Mouse (Mus musculus) thymus, adult 2 months (tissue): ENCODE results near the gene Irf2bp1. TPM values are rescaled to one million over a fixed set of nuclear protein-coding genes. Genes with fewer than 3 reads are reported as not detected.

Source experiments
- DNase-seq: peaks from one replicate; pipeline ENCODE4 v3.0.0; 2021
- H3K27ac ChIP-seq: fragments of 200-500 bp; 2 replicates; pipeline ENCODE4 v1.5.1; 2012; ENCODE audit warnings: low read length, control low read depth; ENCODE audit not compliant: control insufficient read depth, insufficient read depth
- H3K27me3 ChIP-seq: fragments of 200-500 bp; 2 replicates; pipeline ENCODE4 v1.6.1; 2012; ENCODE audit warnings: mild to moderate bottlenecking, low read length, moderate library complexity, mixed read lengths; ENCODE audit not compliant: control insufficient read depth, insufficient read depth
- H3K36me3 ChIP-seq: fragments of 200-500 bp; 2 replicates; pipeline ENCODE4 v1.6.1; 2012; ENCODE audit warnings: mild to moderate bottlenecking, low read length, moderate library complexity; ENCODE audit not compliant: control insufficient read depth, insufficient read depth
- H3K4me1 ChIP-seq: fragments of 200-500 bp; replicated peaks from 2 replicates; pipeline ENCODE4 v1.6.1; 2012; ENCODE audit warnings: low read length; ENCODE audit not compliant: control insufficient read depth, insufficient read depth
- H3K4me3 ChIP-seq: fragments of 200-500 bp; 2 replicates; pipeline ENCODE4 v1.5.1; 2012; ENCODE audit warnings: mild to moderate bottlenecking, low read length, control low read depth, moderate library complexity; ENCODE audit not compliant: control insufficient read depth, insufficient read depth
- CTCF ChIP-seq: fragments of 200-500 bp; IDR thresholded peaks from 2 replicates; pipeline ENCODE4 v1.5.1; 2012; ENCODE audit warnings: mild to moderate bottlenecking, control low read depth, low read length, moderate library complexity, borderline replicate concordance; ENCODE audit not compliant: control insufficient read depth, poor library complexity, insufficient read depth; ENCODE audit errors: extremely low read depth
- POLR2A ChIP-seq: fragments of 200-500 bp; IDR thresholded peaks from 2 replicates; pipeline ENCODE4 v1.6.1; 2012; ENCODE audit warnings: mild to moderate bottlenecking, low read length, control low read depth, moderate library complexity; ENCODE audit not compliant: control insufficient read depth, poor library complexity, insufficient read depth; ENCODE audit errors: extremely low read depth
- WGBS: fragments of 180-500 bp; shearing (Covaris S2); methylation state at CpG from one replicate; pipeline ENCODE4 v1.1.7; 2018; 5-methylcytosine and 5-hydroxymethylcytosine counted together
- polyA plus RNA-seq: library from polyadenylated mRNA; depleted of rRNA; stranded (reverse); fragments of >200 nt; gene quantifications from 2 replicates; pipeline ENCODE4 v1.2.3, GENCODE M21; 2012

Irf2bp1 gene
- polyA plus RNA-seq, 1 experiment, result 67.2 TPM

GRCm38 (mm10) chr7:18993036-18993435 lies 10.8 kb upstream of the Irf2bp1 start:
- Histone ChIP-seq H3K27ac (no peak overlapping the region), H3K27me3 (peaks cover 9% of the 10 kb centered on the region; the same call in 1 of the 2 replicates), H3K4me3 (no peak overlapping the region), H3K4me1 (peaks cover 20% of the 10 kb centered on the region), H3K36me3 (peaks cover 25% of the 10 kb centered on the region)
- TF ChIP-seq POLR2A (no peak), CTCF (no peak)
- no peak for DNase-seq
- 96% methylated on average over 5 of the region's 5 CpGs for WGBS

GRCm38 (mm10) chr7:18998835-18999234 lies 5.0 kb upstream of the Irf2bp1 start:
- Histone ChIP-seq H3K27ac (no peak overlapping the region), H3K4me1 (peaks cover 26% of the 10 kb centered on the region), H3K27me3 (no peaks in the 10 kb centered on the region), H3K36me3 (peaks cover 21% of the 10 kb centered on the region), H3K4me3 (no peak overlapping the region)
- no peak for DNase-seq
- 79% methylated on average over 9 of the region's 9 CpGs for WGBS
- TF ChIP-seq POLR2A (no peak), CTCF (no peak)

DNA sequence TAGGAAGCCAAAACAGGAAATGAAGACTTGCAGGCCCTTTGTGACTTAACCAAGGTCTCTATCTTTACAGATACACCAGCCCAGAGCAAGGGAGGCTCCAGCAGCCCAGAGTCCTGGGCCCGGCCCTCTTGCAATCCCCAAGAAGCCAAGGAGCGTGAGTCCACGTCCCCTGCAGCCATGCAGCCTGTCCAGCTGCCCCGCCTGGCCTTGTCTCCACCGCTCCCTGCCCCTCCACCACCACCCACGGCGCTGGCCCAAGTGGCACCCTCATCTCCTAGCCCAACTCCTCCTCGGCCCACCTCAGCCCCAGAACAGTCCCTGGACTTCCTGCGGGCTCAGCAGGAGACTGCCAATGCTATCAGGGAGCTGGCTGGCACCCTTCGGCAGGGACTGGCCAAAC lies 3.4 kb upstream of the Irf2bp1 start:
- whole genome bisulfite sequencing, result 20% methylated on average over 10 of the region's 10 CpGs
- DNase-seq, result peak; percentile 50

GRCm38 (mm10) chr7:19001066-19001806 lies 2.6 kb upstream of the Irf2bp1 start:
- peak overlapping the region; percentile 77 for H3K4me3 ChIP-seq
- H3K4me1 ChIP-seq, result peaks cover 40% of the 10 kb centered on the region
- peak overlapping the region; percentile 97 for H3K27ac ChIP-seq
- peaks cover 11% of the 10 kb centered on the region for H3K36me3 ChIP-seq
- no peaks in the 10 kb centered on the region for H3K27me3 ChIP-seq
- DNase-seq, result peak; percentile 94
- WGBS, result under 1% methylated on average over 18 of the region's 18 CpGs
- no peak for TF ChIP-seq CTCF
- peak; percentile 84 for TF ChIP-seq POLR2A

More for the DNA sequence above, 3.4 kb upstream of the Irf2bp1 start:
- Histone ChIP-seq H3K27me3 (no peaks in the 10 kb centered on the region), H3K36me3 (peaks cover 19% of the 10 kb centered on the region), H3K4me3 (peak overlapping the region; percentile 77), H3K27ac (peak overlapping the region; percentile 77), H3K4me1 (peaks cover 37% of the 10 kb centered on the region)
- TF ChIP-seq POLR2A (no peak), CTCF (no peak)

- peak overlapping the region; percentile 77; the same call in 1 of the 2 replicates for H3K4me3 ChIP-seq
- 79% methylated on average over 3 of the region's 3 CpGs for WGBS
These were observed 2.1 kb upstream of the Irf2bp1 start for GRCm38 (mm10) chr7:19001807-19002085.

DNA sequence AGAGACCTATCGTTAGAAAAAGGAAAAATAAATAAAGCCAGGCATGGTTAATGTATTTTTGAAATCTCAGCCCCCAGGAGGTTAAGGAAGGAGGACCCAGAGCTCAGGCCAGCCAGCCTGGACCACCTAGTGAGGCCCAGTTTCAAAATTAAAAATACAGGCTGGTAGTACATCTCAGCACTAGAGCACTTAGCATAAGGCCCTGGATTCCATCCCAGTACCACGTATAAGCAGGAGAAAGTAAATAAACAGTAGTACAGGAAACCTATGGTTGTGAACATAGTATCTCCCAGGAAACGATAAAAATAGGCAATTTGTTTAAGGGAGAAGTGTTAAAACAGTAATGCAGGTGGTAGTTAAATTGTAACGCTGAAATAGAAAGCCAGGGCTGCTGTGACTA lies 1.7 kb upstream of the Irf2bp1 start:
- Histone ChIP-seq H3K4me3 (no peak overlapping the region), H3K36me3 (0 out of 2 replicates have a peak, but pooled peaks cover 6% of the 10 kb centered on the region), H3K4me1 (peaks cover 40% of the 10 kb centered on the region), H3K27me3 (no peaks in the 10 kb centered on the region), H3K27ac (peak overlapping the region; percentile 65)
- no peak for DNase-seq
- no peak for TF ChIP-seq POLR2A
- TF ChIP-seq CTCF, result no peak
- WGBS, result 26% methylated on average over 4 of the region's 4 CpGs

More at GRCm38 (mm10) chr7:19001807-19002085, 2.1 kb upstream of the Irf2bp1 start:
- Histone ChIP-seq H3K36me3 (peaks cover 6% of the 10 kb centered on the region; the same call in 1 of the 2 replicates), H3K27me3 (no peaks in the 10 kb centered on the region), H3K27ac (peak overlapping the region; percentile 97), H3K4me1 (peaks cover 40% of the 10 kb centered on the region)
- TF ChIP-seq POLR2A, result no peak
- no peak for TF ChIP-seq CTCF
- DNase-seq, result no peak

DNA sequence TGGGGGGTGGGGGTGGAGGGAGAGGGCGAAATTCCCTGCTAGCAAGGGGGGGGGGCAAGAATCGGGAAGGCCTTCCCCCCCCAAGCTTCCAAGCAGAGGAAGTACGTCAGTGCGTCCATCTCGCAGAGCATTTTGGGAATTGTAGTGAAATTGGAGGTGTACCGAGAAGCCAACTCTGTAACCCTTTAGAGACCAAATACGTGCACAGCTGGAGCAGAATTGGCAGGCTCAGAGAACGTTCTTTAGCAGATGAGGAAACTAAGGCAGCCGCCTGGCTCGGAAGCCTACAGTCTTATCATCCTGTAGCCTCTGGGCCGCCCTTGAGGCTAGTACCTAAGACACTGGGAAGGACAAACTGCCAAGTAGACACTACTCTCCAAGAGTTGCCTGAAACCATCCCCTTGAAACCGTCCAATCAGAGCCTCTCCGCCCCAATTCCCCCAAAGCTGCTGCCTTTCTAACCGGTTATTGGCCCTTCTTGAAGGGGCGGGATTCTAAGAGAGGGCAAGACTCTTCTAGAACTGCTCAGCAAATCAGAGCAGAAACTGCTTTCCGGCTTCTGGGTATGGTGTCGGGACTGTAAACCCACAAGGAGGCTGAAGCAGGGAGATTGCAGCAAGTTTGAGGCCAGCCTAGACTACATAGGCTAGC lies 871 bp upstream of the Irf2bp1 start:
- Histone ChIP-seq H3K36me3 (no peaks in the 10 kb centered on the region), H3K27ac (peak overlapping the region; percentile 65), H3K4me3 (peak overlapping the region; percentile 38), H3K4me1 (peaks cover 40% of the 10 kb centered on the region), H3K27me3 (no peaks in the 10 kb centered on the region)
- peak; percentile 69 for DNase-seq
- WGBS, result under 1% methylated on average over 17 of the region's 17 CpGs
- no peak for TF ChIP-seq CTCF
- no peak for TF ChIP-seq POLR2A
